Comparison of ENCODE assay signal across 12 mouse cellular contexts in the genomic region with DNA sequence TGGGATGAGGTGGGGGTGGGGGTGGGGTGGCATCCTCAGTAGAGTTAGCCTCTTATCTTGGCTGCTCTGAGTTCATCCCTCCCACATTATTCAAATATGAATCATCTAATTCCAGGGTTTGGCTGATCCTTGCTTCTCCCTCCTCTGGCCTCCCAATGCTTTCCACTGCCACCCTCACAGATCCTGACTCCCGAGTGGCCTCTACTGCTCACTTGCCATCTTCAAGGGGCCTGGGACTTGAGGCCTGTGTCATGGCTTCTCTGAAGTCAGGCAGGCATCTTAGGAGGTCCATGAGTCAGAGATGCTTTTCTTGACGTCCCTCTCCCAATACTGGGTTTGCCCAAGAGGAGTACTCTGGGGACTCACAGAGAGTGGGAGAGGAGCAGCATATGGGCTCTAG. TPM values are rescaled to one million over a fixed set of nuclear protein-coding genes. Genes with fewer than 3 reads are reported as not detected.
DNase-seq lines count a peak whose midpoint lies in the region; ATAC-seq and TF ChIP-seq lines count a peak whose summit lies in the region.
"Had no signal": no experiment of that assay in that cellular context is flagged by ENCODE, and none has a peak within 500 bp of the region (broad histone marks: within the 10 kb centered on the region; RNA-seq: fewer than 3 reads in every experiment).

No protein-coding gene starts in this region.

- TF ChIP-seq CTCF in left cerebral cortex, adult 2 months (IDR thresholded peaks at IDR 0.05): no peak

- H3K36me3 ChIP-seq in embryonic facial prominence, embryonic 12.5 days: no peaks in the 10 kb centered on the region
- no peaks in the 10 kb centered on the region for H3K36me3 ChIP-seq in hindbrain, embryonic 14.5 days (replicated peaks; ENCODE audit: control insufficient read depth, insufficient read depth)
- H3K36me3 ChIP-seq in neural tube, embryonic 15.5 days: no peaks in the 10 kb centered on the region

- H3K9ac ChIP-seq in embryonic facial prominence, embryonic 12.5 days: no peak overlapping the region
- peak overlapping the region; percentile 63; the same call in 1 of the 2 replicates for H3K9ac ChIP-seq in hindbrain, embryonic 14.5 days
- H3K9ac ChIP-seq in neural tube, embryonic 15.5 days (replicated peaks): no peak overlapping the region

- DNase-seq in left cerebral cortex, adult 2 months (ENCODE audit: extremely low spot score in 1 of 2, low spot score in 2 of 2): no peak
- DNase-seq in left cerebral cortex, adult 8-10 months (ENCODE audit: low spot score in 2 of 2): no peak
- DNase-seq in hindbrain, embryonic 14.5 days (ENCODE audit: low spot score): no peak
- no peak for DNase-seq in adipocyte (ENCODE audit: low spot score)
- DNase-seq in thymus, postnatal 10 days (ENCODE audit: low spot score in 2 of 2): no peak
- DNase-seq: left cerebral cortex, postnatal 4 days; lung, postnatal 14 days; thymus, postnatal 14 days had no signal

- intact Hi-C loops in left cerebral cortex, adult 2 months (cut with DNase I): loop anchor here (2.0 to 10.0 kb wide), 4 partner anchors 52 to 251 kb away; a partner anchor contains a TSS

- peak overlapping the region; percentile 56 for H3K4me3 ChIP-seq in left cerebral cortex, adult 2 months
- H3K4me3 ChIP-seq in embryonic facial prominence, embryonic 12.5 days: no peak overlapping the region
- peak overlapping the region; percentile 41; the same call in 1 of the 2 replicates for H3K4me3 ChIP-seq in hindbrain, embryonic 14.5 days (replicated peaks; ENCODE audit: low read length)
- H3K4me3 ChIP-seq in neural tube, embryonic 15.5 days (replicated peaks): peak overlapping the region; percentile 60; the same call in 1 of the 2 replicates

- 38% methylated on average over 2 of the region's 2 CpGs for WGBS in embryonic facial prominence, embryonic 12.5 days
- WGBS in hindbrain, embryonic 14.5 days: 13% methylated on average over 2 of the region's 2 CpGs
- 30% methylated on average over 2 of the region's 2 CpGs for WGBS in neural tube, embryonic 15.5 days

- H3K27me3 ChIP-seq in embryonic facial prominence, embryonic 12.5 days: peaks cover 36% of the 10 kb centered on the region
- peaks cover 8% of the 10 kb centered on the region; the same call in 1 of the 2 replicates for H3K27me3 ChIP-seq in hindbrain, embryonic 14.5 days (ENCODE audit: control insufficient read depth, insufficient read depth, low read length)
- 0 out of 2 replicates have a peak, but pooled peaks cover 8% of the 10 kb centered on the region for H3K27me3 ChIP-seq in neural tube, embryonic 15.5 days (replicated peaks)

- H3K27ac ChIP-seq in left cerebral cortex, adult 2 months: peak overlapping the region; percentile 83
- no peak overlapping the region for H3K27ac ChIP-seq in embryonic facial prominence, embryonic 12.5 days
- H3K27ac ChIP-seq in hindbrain, embryonic 14.5 days: no peak overlapping the region
- no peak overlapping the region for H3K27ac ChIP-seq in neural tube, embryonic 15.5 days (replicated peaks)

- H3K9me3 ChIP-seq in embryonic facial prominence, embryonic 12.5 days: no peaks in the 10 kb centered on the region
- no peaks in the 10 kb centered on the region for H3K9me3 ChIP-seq in hindbrain, embryonic 14.5 days (ENCODE audit: control insufficient read depth, low read length)
- no peaks in the 10 kb centered on the region for H3K9me3 ChIP-seq in neural tube, embryonic 15.5 days (replicated peaks)

- peaks cover 3% of the 10 kb centered on the region; the same call in 1 of the 2 replicates for H3K4me1 ChIP-seq in embryonic facial prominence, embryonic 12.5 days
- H3K4me1 ChIP-seq in hindbrain, embryonic 14.5 days (replicated peaks; ENCODE audit: control insufficient read depth, insufficient read depth, low read length): peaks cover 29% of the 10 kb centered on the region
- peaks cover 23% of the 10 kb centered on the region for H3K4me1 ChIP-seq in neural tube, embryonic 15.5 days

- ATAC-seq in embryonic facial prominence, embryonic 12.5 days (ENCODE audit: insufficient number of reproducible peaks, insufficient read depth, low FRiP score, low TSS enrichment): no peak
- no peak for ATAC-seq in hindbrain, embryonic 14.5 days (ENCODE audit: low FRiP score)
- ATAC-seq in neural tube, embryonic 15.5 days (ENCODE audit: low FRiP score): no peak
- ATAC-seq: intestine, embryonic 16.5 days had no signal

- H3K4me2 ChIP-seq in embryonic facial prominence, embryonic 12.5 days (replicated peaks): peak overlapping the region; percentile 17; the same call in 1 of the 2 replicates
- peak overlapping the region; percentile 90 for H3K4me2 ChIP-seq in hindbrain, embryonic 14.5 days (replicated peaks)
- H3K4me2 ChIP-seq in neural tube, embryonic 15.5 days: peak overlapping the region; percentile 91

RNA-seq across cellular contexts. Expression of a gene that starts 1.7 kb away (rescaled TPM):
- total RNA-seq in left cerebral cortex, adult 2 months (2021): 100 to 1,000 TPM; 111 to 119 TPM
- 10 to 100 TPM; 82.4 to 90.9 (median 86.5) TPM for total RNA-seq in left cerebral cortex, adult 8-10 months (2022)
- polyA plus RNA-seq in embryonic facial prominence, embryonic 12.5 days (2016; fragmentation: Nextera tagmentation; extraction: Ambion mirVana): 1.1 and 1.2 TPM in 2 replicates
- polyA plus RNA-seq in hindbrain, embryonic 14.5 days (2014; fragmentation: Nextera tagmentation; extraction: Ambion mirVana): 3.6 and 4.1 TPM in 2 replicates
- polyA plus RNA-seq in neural tube, embryonic 15.5 days (2015; fragmentation: Nextera tagmentation; extraction: Ambion mirVana): 2.8 and 3.0 TPM in 2 replicates

RNA-seq across cellular contexts. Expression of a gene that starts 17.1 kb away (rescaled TPM):
- total RNA-seq in left cerebral cortex, adult 2 months (2021): not detected
- total RNA-seq in left cerebral cortex, adult 8-10 months (2022): not detected
- 0.10 TPM in 1 of 2 replicates, not detected in the other for polyA plus RNA-seq in embryonic facial prominence, embryonic 12.5 days (2016; fragmentation: Nextera tagmentation; extraction: Ambion mirVana)
- 0.20 TPM in 1 of 2 replicates, not detected in the other for polyA plus RNA-seq in hindbrain, embryonic 14.5 days (2014; fragmentation: Nextera tagmentation; extraction: Ambion mirVana)
- 0.22 TPM in 1 of 2 replicates, not detected in the other for polyA plus RNA-seq in neural tube, embryonic 15.5 days (2015; fragmentation: Nextera tagmentation; extraction: Ambion mirVana)
- total RNA-seq: gastrocnemius, adult 8-10 months had no signal
- polyA plus RNA-seq: intestine, embryonic 16.5 days had no signal

Comparison
In these comparisons a context has a peak if more than half of its experiments do, and no peak if none do; other contexts are left out.
1. H3K4me2 ChIP-seq: peak in every context shown above with its lines; median percentile 91 in neural tube, embryonic 15.5 days; 90 in hindbrain, embryonic 14.5 days; 17 in embryonic facial prominence, embryonic 12.5 days.